Mouse (Mus musculus) c-Kit-positive CD71-negative TER-119-negative erythroid progenitor cells, embryonic 14.5 days (primary cell): ENCODE measurements at regions not wholly inside any gene's neighbourhood (a gene's known extent, or its start where the extent isn't known, plus 50 kb on each side); places are given as distances from the start of the nearest gene placed in this dataset.

Experiments
- DNase-seq: peaks from one replicate; pipeline ENCODE4 v3.0.0-alpha.2; 2013; ENCODE audit warnings: low read depth

DNA sequence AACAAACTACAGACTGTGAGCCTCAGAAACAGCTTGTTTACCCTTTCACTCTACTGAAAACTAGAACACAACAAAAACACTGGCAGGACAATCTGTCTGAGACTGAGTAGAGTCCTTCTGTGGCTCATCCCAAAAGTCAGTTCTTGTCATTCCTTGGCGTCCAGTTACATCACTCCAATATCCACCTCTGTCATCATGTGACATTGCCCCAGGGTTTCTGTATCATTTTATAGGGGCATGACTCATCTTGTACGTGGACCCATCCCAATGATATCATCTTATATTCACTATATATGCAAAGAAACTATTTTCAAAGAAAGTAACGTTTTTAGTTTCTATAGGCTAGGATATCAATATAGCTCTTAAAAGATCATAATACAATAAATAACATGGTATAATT, 152.3 kb downstream of the Dkk2 start:
- DNase-seq, result no peak

DNA sequence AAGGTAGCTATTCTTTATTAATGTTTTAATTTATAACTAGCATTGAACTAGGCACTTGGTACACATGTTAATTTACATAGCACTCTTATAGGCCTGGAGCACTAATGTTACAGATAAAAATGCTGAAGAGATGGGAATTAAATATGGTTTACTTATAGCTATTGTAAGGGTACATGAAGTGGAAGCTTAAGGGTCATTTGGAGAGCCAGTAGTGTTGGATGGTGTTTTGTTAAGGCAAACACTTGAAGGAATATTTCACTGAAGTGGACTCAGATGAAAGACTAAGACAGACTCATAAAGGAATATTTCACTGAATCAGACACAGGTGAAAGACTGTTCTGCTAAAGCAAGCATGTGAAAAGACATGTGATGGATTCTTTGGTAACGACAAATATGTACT, 172.7 kb downstream of the Dkk2 start:
- DNase-seq, result no peak

DNA sequence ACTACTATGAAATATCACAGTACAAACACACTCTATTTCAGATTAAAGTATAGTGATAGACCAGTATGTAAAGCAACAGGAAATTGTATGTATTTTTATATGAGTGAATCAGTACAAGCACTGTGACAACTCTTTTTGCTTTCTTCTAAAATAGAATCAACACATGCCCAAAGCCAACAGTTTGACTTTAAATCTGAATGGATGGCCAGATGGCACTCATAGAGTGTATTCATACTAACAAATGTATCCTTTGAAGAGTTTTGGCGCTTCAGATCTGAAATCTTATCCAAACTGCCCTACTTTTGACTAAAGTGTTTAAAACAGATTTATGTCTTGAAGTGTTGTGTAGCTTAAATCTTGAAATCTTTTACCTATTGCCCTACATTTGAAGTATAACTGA, 184.5 kb downstream of the Dkk2 start:
- no peak for DNase-seq

DNA sequence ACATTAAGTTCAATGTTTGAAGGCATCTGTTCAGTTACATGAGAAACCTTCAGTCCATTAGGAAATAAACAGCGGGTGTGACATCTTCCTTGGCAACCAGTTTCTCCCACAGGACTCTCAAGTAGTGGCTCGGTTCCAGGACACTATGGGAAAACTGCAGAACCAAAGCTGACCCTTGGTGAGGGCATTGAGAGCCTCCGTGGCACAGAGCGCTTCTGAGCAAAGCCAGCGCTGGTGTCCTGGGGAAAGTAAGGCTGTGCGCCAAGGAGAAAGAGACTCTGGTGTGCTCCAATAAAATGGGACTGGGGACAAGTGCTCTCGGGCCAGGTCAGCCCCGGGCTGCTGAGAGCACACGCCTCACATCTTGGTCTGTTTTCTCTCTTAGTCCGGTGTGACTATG, 189.7 kb downstream of the Dkk2 start:
- no peak for DNase-seq

DNA sequence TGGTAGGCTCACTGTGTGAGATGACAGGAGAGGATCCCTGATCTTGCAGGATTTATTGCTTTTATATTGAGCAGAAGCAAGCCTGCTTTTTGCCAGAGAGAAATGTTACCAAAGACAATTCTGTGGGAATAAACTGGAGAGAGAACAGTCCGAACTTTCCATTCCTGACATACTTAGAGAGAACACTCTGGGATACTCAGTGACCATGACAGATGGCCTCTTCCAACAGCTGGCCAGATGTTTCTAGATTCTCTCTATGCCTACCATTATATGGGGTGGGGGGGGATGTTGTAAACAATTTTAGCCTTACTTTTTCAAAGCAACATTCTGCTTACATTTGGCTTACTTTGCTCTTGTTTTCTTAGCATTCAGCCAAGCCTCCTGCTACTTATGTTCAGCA, 192.7 kb downstream of the Dkk2 start:
- no peak for DNase-seq

DNA sequence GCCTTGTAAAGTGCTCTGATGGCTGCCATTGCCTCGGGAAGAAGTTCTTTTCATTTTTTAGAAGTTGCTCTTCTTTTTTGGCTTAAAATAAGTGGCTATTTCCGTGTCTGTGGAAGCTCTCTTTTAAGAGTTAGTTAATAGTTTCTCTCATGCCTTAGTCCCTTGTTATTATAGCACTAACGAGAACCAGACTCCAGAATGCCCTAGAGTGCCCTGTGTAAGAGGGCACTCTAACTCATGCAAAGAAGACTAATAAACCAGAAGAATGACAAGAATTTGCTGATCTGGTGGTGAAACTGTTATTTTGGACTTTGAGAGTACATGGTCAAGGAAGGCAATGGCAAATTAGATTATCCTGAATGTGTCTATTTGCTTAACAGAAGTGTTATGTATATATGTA, 202.6 kb downstream of the Dkk2 start:
- DNase-seq, result no peak

DNA sequence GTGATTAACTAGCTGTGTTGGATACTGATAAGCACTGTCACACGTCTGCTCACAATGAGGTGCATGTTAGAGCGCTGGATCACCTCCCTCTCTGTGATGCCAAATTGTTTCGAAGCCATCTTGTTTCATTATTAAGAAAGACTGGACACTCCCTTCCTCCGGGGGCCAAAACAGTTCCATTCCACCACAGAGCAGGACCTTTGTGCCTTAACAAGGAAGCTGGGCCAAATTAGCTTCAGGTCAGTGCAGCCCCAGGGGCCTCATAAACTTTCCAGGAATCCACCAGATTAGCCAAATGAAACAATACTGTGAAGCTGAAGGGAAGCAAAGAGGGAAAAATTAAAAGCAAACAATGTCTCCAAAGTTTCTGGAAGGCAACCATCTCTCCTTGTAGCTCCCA, 241.9 kb downstream of the Dkk2 start:
- DNase-seq, result no peak

DNA sequence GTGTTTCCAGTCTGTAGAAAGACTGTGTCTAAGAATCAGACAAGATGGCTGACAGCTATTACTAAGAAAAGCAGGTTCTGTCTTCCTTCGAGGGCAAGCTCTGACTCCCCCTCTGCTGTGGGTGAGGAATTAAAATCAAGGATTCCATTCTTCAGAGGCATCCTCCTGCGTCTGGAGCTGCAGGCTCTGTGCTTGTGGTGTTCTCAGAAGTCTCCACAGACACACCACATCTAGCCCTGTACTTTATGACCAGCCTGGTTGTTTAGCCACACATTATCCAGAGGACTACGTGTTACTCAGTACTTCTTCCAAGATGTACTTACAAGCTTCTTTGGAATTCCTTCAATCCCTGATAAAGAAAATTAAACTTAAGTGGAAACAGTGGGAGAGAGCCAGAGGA, 258.5 kb downstream of the Dkk2 start:
- no peak for DNase-seq

DNA sequence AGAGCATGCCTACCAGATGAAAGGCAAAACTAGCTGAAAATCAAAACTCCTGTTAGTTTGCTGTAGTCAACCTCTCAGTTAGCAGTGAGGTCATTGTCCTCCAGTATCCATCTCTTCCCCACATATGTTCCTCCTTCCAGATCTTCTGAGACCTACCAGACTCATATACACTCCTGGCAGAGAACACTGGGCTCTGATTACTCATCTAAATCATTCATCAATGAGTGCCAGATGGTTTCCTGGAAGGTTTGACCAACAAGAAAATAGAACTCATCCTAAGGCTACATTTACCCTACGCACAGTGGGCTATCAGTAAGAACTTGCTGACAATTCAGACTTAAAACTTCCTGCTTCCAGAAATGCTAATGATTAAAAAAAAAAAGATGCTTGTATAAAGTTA, 260.8 kb downstream of the Dkk2 start:
- no peak for DNase-seq

DNA sequence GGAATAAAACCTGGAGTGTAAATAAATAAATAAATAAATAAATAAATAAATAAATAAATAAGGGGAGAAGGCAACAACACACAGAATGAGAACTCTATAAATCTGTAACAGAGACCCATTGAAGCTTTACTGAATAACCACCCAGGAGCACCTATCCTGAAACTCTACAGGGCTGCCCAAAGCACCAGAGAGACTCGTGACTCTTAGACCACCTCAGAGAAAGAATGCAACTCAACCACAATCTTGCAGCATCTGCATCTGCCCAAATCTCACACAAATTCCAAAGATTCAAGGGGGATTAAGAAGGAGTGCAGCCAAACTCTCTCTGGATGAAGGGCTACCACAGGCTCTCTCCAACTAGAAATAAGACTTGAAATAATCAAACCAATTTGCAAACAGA, 264.5 kb downstream of the Dkk2 start:
- no peak for DNase-seq

DNA sequence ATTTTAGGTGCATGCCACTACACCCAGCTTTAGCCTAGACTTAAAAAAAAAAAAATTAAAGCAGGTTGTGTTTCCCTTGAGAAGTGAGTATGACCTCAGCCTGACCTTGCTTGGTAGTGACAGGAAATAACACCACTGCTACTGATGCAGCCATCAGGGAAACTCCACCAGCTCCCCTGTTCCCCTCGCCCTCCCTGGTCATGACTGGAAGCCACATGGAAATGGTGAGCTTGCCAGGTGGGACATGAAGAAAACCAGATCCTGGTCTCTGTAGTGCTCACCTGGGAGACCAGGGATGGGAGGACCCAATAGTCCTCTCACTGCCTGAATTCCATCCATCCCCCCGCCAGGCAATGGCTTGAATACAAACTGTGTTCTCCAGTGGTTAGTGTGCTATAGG, 268.1 kb downstream of the Dkk2 start:
- no peak for DNase-seq

DNA sequence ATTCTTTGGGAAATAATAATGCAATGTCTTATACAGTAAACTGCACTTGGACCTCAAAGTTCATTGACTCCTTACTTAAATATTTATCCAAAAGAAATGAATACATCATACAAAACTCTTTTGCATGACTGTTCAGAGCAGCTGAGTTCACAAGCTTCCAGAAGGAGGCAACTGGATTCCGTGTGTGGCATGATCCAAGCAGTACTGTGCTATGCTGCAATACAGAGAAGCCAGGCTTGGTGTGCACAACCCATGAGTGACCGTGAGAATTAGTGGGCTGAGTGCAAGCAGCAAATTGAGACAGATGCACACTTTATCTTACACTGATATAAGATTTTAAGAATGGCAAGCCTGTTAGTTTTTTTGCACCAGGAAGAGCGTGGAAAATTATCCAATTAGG, 270.0 kb upstream of the Gimd1 start:
- no peak for DNase-seq

DNA sequence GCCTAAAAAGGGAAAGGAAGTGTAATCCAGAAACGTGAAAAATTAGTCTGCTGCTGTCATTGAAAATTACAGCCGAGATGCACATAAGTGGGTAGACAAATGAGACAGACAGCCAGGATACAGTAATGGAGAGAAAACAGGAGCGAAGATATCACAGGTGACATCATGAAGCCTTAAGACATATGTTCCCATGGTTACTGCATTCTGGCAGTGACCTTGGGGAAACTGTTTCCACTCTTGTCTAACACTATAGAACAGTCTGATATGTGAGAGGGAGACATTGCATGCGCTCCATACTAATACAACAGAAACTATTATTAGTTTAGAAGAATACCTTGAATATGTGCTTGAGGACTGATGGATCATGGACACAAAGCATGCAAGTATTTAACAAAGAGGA, 254.0 kb upstream of the Gimd1 start:
- no peak for DNase-seq

DNA sequence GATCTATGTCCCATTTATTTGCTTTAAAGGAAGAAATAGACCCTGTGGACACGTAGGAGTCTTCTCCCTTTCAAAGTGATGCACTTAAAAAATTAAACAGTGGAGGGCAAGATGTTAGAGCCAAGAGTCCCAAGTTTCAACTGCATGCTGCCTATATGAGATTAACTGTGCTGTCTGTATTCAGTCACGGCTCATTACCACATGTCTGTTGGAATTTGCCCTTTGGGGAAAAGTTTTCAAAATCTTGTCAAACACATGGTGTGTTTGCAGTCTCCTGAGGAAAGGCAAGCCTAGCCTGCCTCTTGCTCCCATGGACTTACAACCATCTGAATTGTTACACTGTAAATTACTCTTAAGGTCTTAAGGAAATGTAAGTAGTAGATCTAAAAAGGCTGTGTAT, 211.9 kb upstream of the Gimd1 start:
- DNase-seq, result no peak

DNA sequence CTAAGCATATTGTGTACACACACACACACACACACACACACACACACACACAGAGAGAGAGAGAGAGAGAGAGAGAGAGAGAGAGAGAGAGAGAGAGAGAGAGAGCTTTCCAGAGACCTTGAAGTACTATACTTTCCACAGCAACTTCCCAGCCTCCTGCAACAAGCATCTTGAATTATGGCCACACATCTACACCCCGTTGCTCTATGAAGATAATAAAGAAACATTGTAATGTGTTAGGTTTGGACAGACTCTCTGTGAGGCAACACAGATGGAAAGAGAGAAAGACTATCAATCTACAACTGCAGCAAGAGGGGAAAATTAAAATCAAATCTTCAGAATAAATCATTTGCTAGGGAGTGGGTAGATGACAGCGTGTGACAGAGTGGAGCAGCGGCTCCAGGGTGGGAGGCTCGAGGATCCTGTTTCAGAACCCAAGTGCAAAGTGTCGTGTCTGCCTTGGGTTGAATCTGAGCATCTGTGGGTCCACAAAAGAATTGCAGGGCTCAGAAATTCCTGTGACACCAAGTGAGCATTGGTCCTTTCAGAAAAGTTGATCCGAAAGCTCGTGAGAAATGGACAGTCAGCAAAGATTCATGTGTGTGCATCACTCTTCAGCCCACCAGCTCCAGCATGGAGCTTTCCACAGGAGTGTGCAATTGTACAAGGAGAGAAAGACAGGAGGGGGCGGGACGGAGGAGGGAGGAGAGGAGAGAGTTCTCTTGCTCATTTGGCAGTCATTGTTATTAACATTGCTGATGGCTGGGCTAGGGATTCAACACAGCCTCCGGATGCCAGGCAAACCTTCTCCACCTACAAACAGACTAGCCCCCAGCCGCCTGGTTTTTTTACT, 203.6 kb upstream of the Gimd1 start:
- no peak for DNase-seq

DNA sequence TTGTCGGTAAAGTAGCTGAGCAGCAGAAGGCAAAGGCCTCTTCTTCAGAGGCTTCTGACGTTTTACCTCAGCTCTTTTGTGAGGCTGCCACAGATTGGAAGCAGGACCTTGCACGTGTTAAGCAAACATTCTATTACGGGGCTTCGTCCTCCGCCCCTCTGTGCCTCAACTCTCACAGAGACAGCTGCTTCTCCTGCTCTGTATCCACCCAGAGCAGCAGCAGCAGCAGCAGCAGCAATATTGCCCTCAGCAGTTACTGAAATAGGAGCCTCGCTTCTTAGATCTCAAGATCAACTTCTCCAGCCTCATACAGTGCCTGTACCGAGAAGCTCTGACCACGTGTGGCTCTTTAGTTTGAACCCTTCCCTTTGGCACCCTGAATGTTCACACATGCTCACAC, 202.4 kb upstream of the Gimd1 start:
- no peak for DNase-seq

DNA sequence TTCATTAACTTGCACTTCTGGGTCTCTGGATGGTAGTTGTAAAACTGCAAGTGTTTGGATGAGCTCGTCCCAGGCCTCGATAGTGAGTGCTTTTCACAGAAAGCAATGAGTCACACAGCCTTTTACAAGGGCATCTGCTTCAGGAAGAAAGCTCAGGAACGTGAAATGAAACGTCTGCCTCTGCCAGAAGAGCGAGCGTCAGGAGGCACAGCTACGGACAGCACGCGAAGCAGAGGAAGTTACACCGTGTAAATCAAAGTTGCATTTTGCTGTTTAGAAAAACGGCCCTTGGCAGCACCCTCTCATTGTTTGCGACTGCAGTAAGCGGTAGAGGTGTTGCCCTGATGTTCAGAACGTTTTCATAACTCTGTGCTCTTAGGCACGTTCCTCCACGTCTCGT, 201.5 kb upstream of the Gimd1 start:
- no peak for DNase-seq

DNA sequence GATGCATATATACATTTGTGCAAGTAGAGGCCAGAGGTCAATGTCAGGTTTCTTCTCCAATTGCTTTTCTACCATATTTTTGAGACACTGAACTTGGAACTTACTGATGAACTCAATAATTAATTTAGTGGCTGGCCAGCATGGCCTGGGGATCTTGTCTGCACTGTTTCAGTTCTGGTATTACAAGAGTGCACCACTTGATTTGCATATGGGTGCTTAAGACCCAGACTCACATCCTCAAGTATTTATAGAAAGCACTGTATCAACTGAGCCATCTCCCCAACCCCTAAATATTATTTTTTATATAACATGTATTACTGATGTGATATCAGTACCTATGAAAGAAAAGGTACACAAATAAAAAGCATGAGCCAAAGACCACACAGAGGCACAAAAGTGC, 197.8 kb upstream of the Gimd1 start:
- no peak for DNase-seq

DNA sequence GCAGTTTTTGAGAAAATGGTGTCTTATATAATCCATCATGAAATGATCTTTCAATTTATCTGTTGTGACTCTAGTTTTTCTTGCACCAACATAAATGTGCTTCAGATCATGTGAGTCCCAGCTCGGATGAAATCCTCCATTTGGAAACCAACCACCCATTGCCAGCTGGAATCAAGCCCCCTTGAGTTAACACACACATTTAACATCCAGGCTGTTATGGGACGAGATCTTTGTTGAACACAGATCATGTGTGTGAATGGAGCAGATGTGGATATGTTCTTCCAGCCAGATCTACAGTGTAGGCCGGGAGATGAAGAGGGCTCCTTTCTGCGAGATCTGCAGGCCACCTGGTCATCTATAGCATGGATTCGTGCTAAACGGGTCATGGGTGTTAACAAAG, 188.4 kb upstream of the Gimd1 start:
- DNase-seq, result no peak

DNA sequence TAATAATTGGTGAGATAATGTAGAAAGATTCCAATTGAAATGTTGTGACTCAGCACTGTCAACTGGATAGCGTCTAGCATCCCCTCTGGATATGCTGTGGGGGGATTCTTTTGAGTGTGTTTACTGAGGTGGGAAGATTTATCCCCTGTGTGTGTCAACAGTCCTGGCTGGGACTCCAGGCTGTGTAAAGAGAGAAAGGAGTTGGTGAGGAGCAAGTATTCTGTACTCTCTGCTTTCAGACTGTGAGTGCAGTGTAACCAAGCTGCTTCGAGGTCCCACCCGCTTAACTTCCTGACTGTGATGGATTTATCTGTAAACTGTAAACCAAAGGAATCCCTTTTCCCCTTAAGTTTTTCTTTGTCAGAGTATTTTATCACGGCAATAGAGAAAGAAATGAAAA, 175.7 kb upstream of the Gimd1 start:
- no peak for DNase-seq

DNA sequence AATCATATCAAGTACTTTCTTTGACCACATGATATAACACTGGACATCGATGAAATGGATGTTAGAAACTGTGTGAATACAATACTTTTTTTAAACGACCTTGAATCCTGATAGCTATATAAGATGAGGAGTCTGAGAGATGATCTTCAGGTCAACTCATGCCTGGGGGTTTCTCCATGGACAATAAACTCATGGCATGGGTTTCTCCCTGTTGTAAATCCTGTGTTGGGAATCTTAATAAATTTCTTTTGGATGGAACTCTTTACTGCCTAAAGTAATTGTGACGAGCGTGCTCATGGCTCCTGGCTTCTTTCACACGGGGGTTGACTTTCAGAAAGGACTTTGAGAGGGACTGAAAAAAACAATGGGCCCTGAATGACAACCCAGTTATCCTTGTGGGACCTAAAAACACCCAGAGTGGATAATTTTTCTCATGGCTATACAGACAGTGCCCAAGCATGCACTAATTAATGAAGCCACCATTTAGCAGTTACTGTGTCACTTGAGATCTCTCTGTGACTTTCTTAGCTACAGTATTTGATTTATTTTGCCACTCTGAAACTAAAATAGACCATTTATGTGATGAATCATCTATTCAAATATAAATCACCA, 167.2 kb upstream of the Gimd1 start:
- no peak for DNase-seq

DNA sequence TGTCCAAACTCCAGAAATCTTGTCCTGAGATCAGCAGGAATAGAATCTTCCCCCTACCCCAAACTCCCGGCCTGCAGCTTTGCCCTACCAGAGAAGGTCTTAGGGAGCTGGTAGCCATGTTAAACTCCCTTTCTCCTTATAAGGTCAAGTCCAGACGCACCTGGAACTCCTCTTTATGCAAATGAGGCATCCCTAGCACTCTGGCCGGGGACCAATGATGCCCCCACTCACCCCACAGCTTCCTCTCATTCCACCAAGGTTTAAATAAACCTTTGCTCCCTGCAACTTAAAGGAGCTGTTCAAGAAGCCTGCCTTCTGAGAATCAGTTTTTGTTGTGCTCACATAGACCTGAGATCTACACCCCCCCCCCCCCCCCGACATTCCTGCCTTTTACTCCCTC, 158.6 kb upstream of the Gimd1 start:
- no peak for DNase-seq

DNA sequence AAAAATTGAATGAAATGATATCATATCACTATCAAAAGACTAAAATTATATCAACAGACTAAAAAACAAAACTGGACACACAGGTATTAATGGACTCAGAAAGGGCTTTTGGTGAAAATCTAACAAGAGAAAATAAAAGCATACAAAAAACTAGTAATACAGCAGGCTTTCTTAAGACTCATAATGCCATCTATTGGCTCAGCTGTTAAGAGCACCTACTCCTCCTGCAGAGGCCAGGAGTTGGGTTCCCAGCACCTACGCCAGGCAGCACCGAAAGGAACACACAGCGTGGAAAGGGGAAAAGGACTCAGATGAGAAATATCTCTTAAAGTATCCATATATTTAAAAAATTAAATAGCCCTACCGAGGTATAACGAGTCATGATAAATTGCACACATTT, 151.9 kb upstream of the Gimd1 start:
- no peak for DNase-seq

DNA sequence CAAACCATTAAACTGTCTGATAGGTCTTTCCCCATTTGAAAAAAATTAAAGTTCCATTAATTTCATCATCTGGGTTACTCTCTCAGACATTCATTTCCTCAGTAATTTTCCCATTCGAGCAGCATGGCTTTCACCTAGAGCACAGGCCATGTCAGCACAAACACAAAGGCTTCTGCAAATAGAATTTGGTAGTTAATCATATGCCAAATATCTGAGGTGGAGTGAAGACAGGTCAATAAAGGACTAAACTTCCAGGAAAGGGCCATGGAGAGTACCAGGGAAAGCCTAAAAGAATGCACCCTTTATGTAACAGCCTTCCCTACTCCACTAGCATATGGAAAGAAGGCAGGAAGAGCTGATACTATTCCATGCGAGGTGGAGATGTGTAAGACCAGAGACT, 150.3 kb upstream of the Gimd1 start:
- no peak for DNase-seq
